8 mouse cellular contexts compared by ENCODE assay signal in genomic region chr3:54736101-54736927, GRCm38 (mm10). TPM values are rescaled to one million over a fixed set of nuclear protein-coding genes. Genes with fewer than 3 reads are reported as not detected.
A peak's percentile ranks its signal among the peaks of the same experiment; 100 is the strongest.
DNase-seq lines count a peak whose midpoint lies in the region; ATAC-seq lines count a peak whose summit lies in the region.

No protein-coding gene starts in this region.

- no peak for DNase-seq in lung, adult 18-20 months
- DNase-seq in adipocyte (ENCODE audit: low spot score): peak; percentile 75
- DNase-seq in lung, postnatal 10 days: peak; percentile 12
- peak; percentile 21 for DNase-seq in thymus, postnatal 14 days

- peak overlapping the region; percentile 100; the same call in 1 of the 2 replicates for H3K27ac ChIP-seq in lung, embryonic 16.5 days (ENCODE audit: low read length)
- peak overlapping the region; percentile 100; the same call in 1 of the 2 replicates for H3K27ac ChIP-seq in intestine, embryonic 15.5 days

- no peaks in the 10 kb centered on the region for H3K9me3 ChIP-seq in lung, embryonic 16.5 days (ENCODE audit: control insufficient read depth, low read length)
- H3K9me3 ChIP-seq in erythroblast, embryonic 14.5 days (ENCODE audit: control insufficient read depth, low read length): no peaks in the 10 kb centered on the region
- H3K9me3 ChIP-seq in intestine, embryonic 15.5 days: no peaks in the 10 kb centered on the region

- peak overlapping the region; percentile 97 for H3K9ac ChIP-seq in lung, embryonic 16.5 days (ENCODE audit: low read length)
- peak overlapping the region; percentile 93 for H3K9ac ChIP-seq in intestine, embryonic 15.5 days

- no peaks in the 10 kb centered on the region; the same call in 1 of the 2 replicates for H3K4me1 ChIP-seq in lung, embryonic 16.5 days (replicated peaks; ENCODE audit: control insufficient read depth, insufficient read depth, low read length)
- peaks cover 35% of the 10 kb centered on the region for H3K4me1 ChIP-seq in erythroblast, embryonic 14.5 days (ENCODE audit: control insufficient read depth)
- H3K4me1 ChIP-seq in intestine, embryonic 15.5 days (replicated peaks): no peaks in the 10 kb centered on the region

- H3K36me3 ChIP-seq in lung, embryonic 16.5 days (ENCODE audit: control insufficient read depth, insufficient read depth, low read length): peaks cover 19% of the 10 kb centered on the region
- peaks cover 46% of the 10 kb centered on the region for H3K36me3 ChIP-seq in erythroblast, embryonic 14.5 days (ENCODE audit: control insufficient read depth)
- H3K36me3 ChIP-seq in intestine, embryonic 15.5 days: peaks cover 10% of the 10 kb centered on the region

- H3K4me2 ChIP-seq in lung, embryonic 16.5 days (ENCODE audit: low read depth, low read length): peak overlapping the region; percentile 83
- H3K4me2 ChIP-seq in intestine, embryonic 15.5 days (replicated peaks): peak overlapping the region; percentile 78

- peak overlapping the region; percentile 89 for H3K4me3 ChIP-seq in lung, embryonic 16.5 days (ENCODE audit: low read length)
- H3K4me3 ChIP-seq in erythroblast, embryonic 14.5 days (replicated peaks): peak overlapping the region; percentile 79
- H3K4me3 ChIP-seq in intestine, embryonic 15.5 days (replicated peaks): peak overlapping the region; percentile 94

- no peak for ATAC-seq in lung, embryonic 16.5 days (ENCODE audit: low read depth)
- no peak for ATAC-seq in intestine, embryonic 15.5 days
- no peak; the same call in 1 of the 2 replicates for ATAC-seq in frontal cortex, adult (ENCODE audit: low TSS enrichment)

- 47% methylated on average over 18 of the region's 18 CpGs for WGBS in lung, embryonic 16.5 days
- 55% methylated on average over 18 of the region's 18 CpGs for WGBS in intestine, embryonic 15.5 days

- H3K27me3 ChIP-seq in lung, embryonic 16.5 days (ENCODE audit: control insufficient read depth, insufficient read depth, low read depth, low read length): no peaks in the 10 kb centered on the region
- H3K27me3 ChIP-seq in erythroblast, embryonic 14.5 days (ENCODE audit: control insufficient read depth): no peaks in the 10 kb centered on the region
- no peaks in the 10 kb centered on the region for H3K27me3 ChIP-seq in intestine, embryonic 15.5 days (replicated peaks)

RNA-seq across cellular contexts. Expression of gene Alg5, which starts 1.0 kb away (rescaled TPM):
- polyA plus RNA-seq in lung, embryonic 16.5 days (2015; fragmentation: Nextera tagmentation; extraction: Ambion mirVana): 50.5 and 51.9 TPM in 2 replicates
- not detected in 2 replicates for polyA plus RNA-seq in erythroblast, embryonic 14.5 days (2012)
- polyA plus RNA-seq in intestine, embryonic 15.5 days (2015; fragmentation: Nextera tagmentation; extraction: Ambion mirVana): 62.6 and 66.0 TPM in 2 replicates

RNA-seq across cellular contexts. Expression of gene Exosc8, which starts 1.1 kb away (rescaled TPM):
- polyA plus RNA-seq in lung, embryonic 16.5 days (2015; fragmentation: Nextera tagmentation; extraction: Ambion mirVana): 119 and 123 TPM in 2 replicates
- 2.1 and 3.5 TPM in 2 replicates for polyA plus RNA-seq in erythroblast, embryonic 14.5 days (2012)
- polyA plus RNA-seq in intestine, embryonic 15.5 days (2015; fragmentation: Nextera tagmentation; extraction: Ambion mirVana): 100 and 110 TPM in 2 replicates

RNA-seq across cellular contexts. Expression of gene Smad9, which starts 19.1 kb away (rescaled TPM):
- polyA plus RNA-seq in lung, embryonic 16.5 days (2015; fragmentation: Nextera tagmentation; extraction: Ambion mirVana): 1.8 and 2.4 TPM in 2 replicates
- polyA plus RNA-seq in erythroblast, embryonic 14.5 days (2012): not detected in 2 replicates
- polyA plus RNA-seq in intestine, embryonic 15.5 days (2015; fragmentation: Nextera tagmentation; extraction: Ambion mirVana): 1.5 and 1.6 TPM in 2 replicates

RNA-seq across cellular contexts. Expression of gene Gm21958, which starts 22.2 kb away (rescaled TPM):
- 0.67 TPM in 1 of 2 replicates, not detected in the other for polyA plus RNA-seq in lung, embryonic 16.5 days (2015; fragmentation: Nextera tagmentation; extraction: Ambion mirVana)
- polyA plus RNA-seq in erythroblast, embryonic 14.5 days (2012): not detected in 2 replicates
- 0.28 TPM in 1 of 2 replicates, not detected in the other for polyA plus RNA-seq in intestine, embryonic 15.5 days (2015; fragmentation: Nextera tagmentation; extraction: Ambion mirVana)

RNA-seq across cellular contexts. Expression of gene Supt20, which starts 43.7 kb away (rescaled TPM):
- polyA plus RNA-seq in lung, embryonic 16.5 days (2015; fragmentation: Nextera tagmentation; extraction: Ambion mirVana): 97.1 and 98.8 TPM in 2 replicates
- 0.21 and 0.52 TPM in 2 replicates for polyA plus RNA-seq in erythroblast, embryonic 14.5 days (2012)
- 76.8 and 84.1 TPM in 2 replicates for polyA plus RNA-seq in intestine, embryonic 15.5 days (2015; fragmentation: Nextera tagmentation; extraction: Ambion mirVana)

Comparison
In these comparisons a context has a peak if more than half of its experiments do, and no peak if none do; other contexts are left out.
1. DNase-seq: peak in adipocyte (single experiment), lung, postnatal 10 days (single experiment) and thymus, postnatal 14 days (single experiment); none in lung, adult 18-20 months (0 of 2).
2. RNA of gene Alg5, which starts 1.0 kb away (polyA plus RNA-seq): 62.6 to 66.0 TPM in intestine, embryonic 15.5 days and 50.5 to 51.9 TPM in lung, embryonic 16.5 days; not detected in erythroblast, embryonic 14.5 days; every median in the first group is over 10 times any median in the second.
3. RNA of gene Exosc8, which starts 1.1 kb away (polyA plus RNA-seq): 119 to 123 TPM in lung, embryonic 16.5 days and 100 to 110 TPM in intestine, embryonic 15.5 days; 2.1 to 3.5 TPM in erythroblast, embryonic 14.5 days; every median in the first group is over 10 times any median in the second.
4. Peak in every context shown above with its lines, with median percentiles within 50 percentile points of each other: H3K4me3 ChIP-seq.